Mouse (Mus musculus): ENCODE results near the gene Rad54l. TPM values are rescaled to one million over a fixed set of nuclear protein-coding genes. Genes with fewer than 3 reads are reported as not detected.

The Rad54l gene
- 2.0 and 2.4 TPM in 2 replicates for polyA plus RNA-seq (2012)

DNA sequence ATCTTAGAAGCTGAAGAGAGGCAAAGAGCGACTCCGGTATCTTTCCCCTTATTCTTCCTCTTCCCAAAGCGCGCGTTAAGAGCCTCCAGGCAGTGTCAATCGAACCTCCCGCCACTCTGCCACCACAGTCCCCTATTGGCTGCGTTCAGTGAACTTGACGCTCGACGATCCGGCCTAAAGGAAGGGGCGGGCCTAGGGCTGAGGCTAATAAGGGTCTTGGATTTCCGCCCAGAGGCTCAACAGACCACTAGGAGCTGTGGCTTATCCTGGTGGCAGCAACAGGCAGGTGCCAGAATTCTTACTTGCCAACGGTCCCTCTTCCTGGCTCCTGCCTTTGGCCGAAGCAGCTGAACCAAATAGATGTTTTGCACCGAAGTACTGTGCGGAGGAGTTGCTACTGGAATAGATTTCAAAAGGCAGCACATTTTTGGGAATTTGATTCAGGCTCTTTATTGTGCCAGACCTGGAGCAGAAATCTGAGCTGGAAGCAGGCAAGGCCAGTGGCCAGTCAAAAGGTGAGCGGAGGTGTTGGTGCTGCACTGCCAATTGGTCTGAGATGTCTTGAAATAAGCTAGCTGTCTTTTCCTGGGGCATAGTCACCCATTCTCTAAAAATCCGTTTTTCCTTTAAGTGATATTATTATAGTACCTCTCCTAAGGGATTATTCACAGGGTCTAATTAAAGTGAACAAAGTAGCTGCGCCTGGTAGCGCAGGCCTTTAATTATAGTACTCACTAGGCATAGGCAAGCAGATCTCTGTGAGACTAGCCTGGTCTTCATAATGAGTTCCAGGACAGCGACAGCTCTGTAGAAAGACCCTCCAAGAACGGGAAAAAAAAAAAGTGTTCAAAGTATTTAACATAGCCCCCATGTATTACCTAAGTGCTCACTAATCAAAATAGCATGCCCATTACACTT, at the start of gene Rad54l, which contains the start of gene Pomgnt1:
Gene Rad54l, minus strand, starts transcription at position 89 of the 918 bp plus-strand sequence.
Gene Pomgnt1, plus strand, starts transcription at position 239 of the 918 bp plus-strand sequence.
- no peak for TF ChIP-seq GATA1 (IDR thresholded peaks at IDR 0.05; ENCODE audit: low read length)

GRCm38 (mm10) chr4:116173072-116173471, 49.6 kb upstream of the Rad54l start, which contains the start of the genes 1700042G07Rik and Gm49337:
TSS of gene 1700042G07Rik (plus strand) at chr4:116173372.
TSS of gene Gm49337 (plus strand) at chr4:116173384.
- no peak for TF ChIP-seq GATA1 (IDR thresholded peaks at IDR 0.05; ENCODE audit: low read length)

- no peak for TF ChIP-seq GATA1 (IDR thresholded peaks at IDR 0.05; ENCODE audit: low read length)
Observed at GRCm38 (mm10) chr4:116169353-116169672, 45.8 kb upstream of the Rad54l start.

GRCm38 (mm10) chr4:116168617-116169352, 45.3 kb upstream of the Rad54l start:
- TF ChIP-seq GATA1 (IDR thresholded peaks at IDR 0.05; ENCODE audit: low read length): no peak

DNA sequence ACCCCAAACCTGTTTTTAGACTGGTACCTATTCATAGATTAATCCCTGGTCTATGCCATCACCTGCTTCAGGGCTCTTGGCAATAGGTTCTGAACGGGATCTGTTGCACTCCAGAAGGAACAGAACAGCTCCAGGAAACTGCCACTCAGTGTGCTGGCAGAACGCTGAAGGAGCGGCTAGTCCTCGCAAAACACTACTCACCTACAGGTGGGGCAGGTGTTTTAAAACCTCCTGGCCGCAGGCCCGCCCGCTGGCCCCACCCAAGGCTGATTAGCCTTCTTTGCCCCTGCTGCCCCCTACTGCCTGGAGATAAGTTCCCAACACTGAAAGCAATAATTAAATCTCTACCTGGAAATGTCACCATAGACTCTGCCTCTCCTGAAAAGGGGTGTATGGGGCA, 43.9 kb upstream of the Rad54l start, which contains the start of gene Tspan1:
Gene Tspan1, minus strand, starts transcription at position 198 of the 400 bp plus-strand sequence.
- TF ChIP-seq GATA1 (IDR thresholded peaks at IDR 0.05; ENCODE audit: low read length): no peak

DNA sequence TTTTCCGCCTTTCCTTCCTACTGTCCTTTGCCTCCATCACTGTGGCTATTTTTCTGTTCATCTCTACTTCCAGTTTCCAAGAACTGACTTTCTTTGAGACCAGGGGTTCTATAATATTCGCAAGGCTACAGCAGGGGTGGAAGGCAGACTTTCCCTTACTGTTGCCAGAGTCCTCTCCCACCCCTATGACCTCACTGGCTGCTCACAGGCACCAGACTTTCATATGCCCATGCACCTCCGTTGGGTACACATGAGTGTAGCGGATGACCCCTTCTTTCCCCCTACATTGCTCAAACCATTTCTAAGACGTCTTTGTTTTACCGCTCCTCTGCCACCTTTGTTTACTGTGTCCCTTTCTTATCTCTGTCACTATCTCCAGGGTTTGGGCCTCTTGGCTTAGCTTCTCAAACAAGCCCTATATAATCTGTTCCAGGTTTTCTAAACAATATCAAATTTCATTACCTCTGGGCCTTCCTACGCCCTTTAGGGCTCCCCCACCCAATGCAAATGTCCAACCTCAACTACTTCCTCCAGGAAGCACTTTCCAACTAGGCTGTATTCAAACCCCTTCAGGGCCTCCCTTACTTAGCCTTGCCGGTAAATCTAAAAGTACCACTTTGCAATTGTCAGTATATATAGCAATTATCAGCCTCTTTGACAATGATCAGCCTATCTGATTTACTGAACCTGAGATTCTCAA, 42.4 kb upstream of the Rad54l start:
- TF ChIP-seq GATA1 (IDR thresholded peaks at IDR 0.05; ENCODE audit: low read length): no peak

GRCm38 (mm10) chr4:116164759-116165554, 41.5 kb upstream of the Rad54l start:
- no peak for TF ChIP-seq GATA1 (IDR thresholded peaks at IDR 0.05; ENCODE audit: low read length)

GRCm38 (mm10) chr4:116162142-116162541, 38.7 kb upstream of the Rad54l start:
- TF ChIP-seq GATA1 (IDR thresholded peaks at IDR 0.05; ENCODE audit: low read length): no peak

- TF ChIP-seq GATA1 (IDR thresholded peaks at IDR 0.05; ENCODE audit: low read length): no peak
Observed at GRCm38 (mm10) chr4:116160769-116161168, 37.3 kb upstream of the Rad54l start.

DNA sequence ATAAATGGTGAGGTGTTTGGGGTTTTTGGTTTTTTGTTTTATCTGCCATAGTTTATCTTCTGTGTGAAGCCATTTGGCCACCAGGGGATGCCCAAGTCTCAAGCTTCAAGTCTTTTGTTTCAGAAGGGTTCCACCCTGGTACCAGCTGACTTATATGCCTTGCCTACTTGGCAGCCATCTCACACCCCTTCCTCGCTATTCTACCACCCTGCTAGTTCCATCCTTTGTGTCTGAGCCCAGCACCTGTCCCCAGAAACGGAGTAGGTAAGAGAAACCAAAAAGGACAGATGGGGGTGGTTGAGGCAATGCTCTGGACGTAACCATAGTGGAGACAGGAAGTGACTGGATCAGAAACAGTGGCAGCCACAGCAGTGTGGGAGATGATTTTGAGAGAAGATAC, 36.4 kb upstream of the Rad54l start:
- no peak for TF ChIP-seq GATA1 (IDR thresholded peaks at IDR 0.05; ENCODE audit: low read length)

- TF ChIP-seq GATA1 (IDR thresholded peaks at IDR 0.05; ENCODE audit: low read length): no peak
Observed at GRCm38 (mm10) chr4:116157882-116158281, 34.4 kb upstream of the Rad54l start.

GRCm38 (mm10) chr4:116152702-116153101, 29.2 kb upstream of the Rad54l start:
- no peak for TF ChIP-seq GATA1 (IDR thresholded peaks at IDR 0.05; ENCODE audit: low read length)

DNA sequence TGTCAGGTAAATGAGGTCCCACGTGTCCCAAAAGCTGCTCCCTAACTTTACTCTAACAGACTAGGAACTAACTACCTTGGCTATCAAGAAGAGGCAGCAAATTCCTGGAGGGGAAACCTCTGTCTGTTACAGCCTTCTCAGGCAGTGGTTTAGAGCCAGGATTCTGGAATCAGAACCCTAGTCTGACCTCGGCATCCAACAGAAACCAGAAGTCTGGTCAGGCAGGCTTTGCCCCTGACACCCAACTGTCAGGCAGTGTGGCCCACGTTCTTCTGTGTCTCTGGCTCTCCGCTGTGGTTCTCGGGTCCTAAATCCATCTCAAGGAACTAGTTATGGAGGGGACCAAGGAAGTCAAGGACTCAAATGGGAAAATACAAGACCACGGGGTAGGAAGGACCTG, 27.7 kb upstream of the Rad54l start, which contains the start of gene Lurap1:
Gene Lurap1, minus strand, starts transcription at position 101 of the 400 bp plus-strand sequence.
- TF ChIP-seq GATA1 (IDR thresholded peaks at IDR 0.05; ENCODE audit: low read length): no peak

- no peak for TF ChIP-seq GATA1 (IDR thresholded peaks at IDR 0.05; ENCODE audit: low read length)
Observed at GRCm38 (mm10) chr4:116150862-116151221, 27.4 kb upstream of the Rad54l start.
